Mouse (Mus musculus) hindbrain, embryonic 10.5 days (tissue): ENCODE data around the gene Mylk2. TPM values are rescaled to one million over a fixed set of nuclear protein-coding genes. Genes with fewer than 3 reads are reported as not detected.

ENCODE experiments used
- DNase-seq: peaks from one replicate; pipeline ENCODE4 v3.0.0-alpha.2; 2017; ENCODE audit warnings: low spot score
- H3K27ac ChIP-seq: fragments of 300-500 bp; sonication (generic); 2 replicates; pipeline ENCODE4 v1.5.1; 2016; ENCODE audit warnings: mild to moderate bottlenecking, moderate library complexity
- H3K27me3 ChIP-seq: fragments of 300-500 bp; sonication (generic); 2 replicates; pipeline ENCODE4 v1.6.1; 2016; ENCODE audit warnings: mild to moderate bottlenecking; ENCODE audit not compliant: poor library complexity, insufficient read depth, severe bottlenecking
- H3K36me3 ChIP-seq: fragments of 300-500 bp; sonication (generic); 2 replicates; pipeline ENCODE4 v1.6.1; 2016; ENCODE audit warnings: mild to moderate bottlenecking, moderate library complexity
- H3K4me1 ChIP-seq: fragments of 300-500 bp; sonication (generic); replicated peaks from 2 replicates; pipeline ENCODE4 v1.6.1; 2016; ENCODE audit warnings: mild to moderate bottlenecking
- H3K4me3 ChIP-seq: fragments of 300-500 bp; sonication (generic); 2 replicates; pipeline ENCODE4 v1.5.1; 2016; ENCODE audit warnings: mild to moderate bottlenecking, moderate library complexity
- H3K9me3 ChIP-seq: fragments of 300-500 bp; sonication (generic); 2 replicates; pipeline ENCODE4 v1.6.1; 2016; ENCODE audit warnings: mild to moderate bottlenecking, moderate library complexity
- WGBS: fragments of 180-500 bp; shearing (Covaris S2); methylation state at CpG from one replicate; pipeline ENCODE4 v1.1.7; 2016; 5-methylcytosine and 5-hydroxymethylcytosine counted together
- polyA plus RNA-seq: library from polyadenylated mRNA; unstranded; fragments of >200 nt; fragmentation: Nextera tagmentation; extraction: Ambion mirVana; gene quantifications from 2 replicates; pipeline ENCODE4 v1.2.1, GENCODE M21; 2016

The Mylk2 gene
- polyA plus RNA-seq, 1 experiment from 2014 or later: 0.05 TPM

GRCm38 (mm10) chr2:152903586-152903985 is 7.6 kb upstream of the Mylk2 start:
- no peak overlapping the region for H3K4me3 ChIP-seq
- peaks cover 5% of the 10 kb centered on the region for H3K36me3 ChIP-seq
- WGBS: 78% methylated on average over 4 of the region's 4 CpGs
- H3K4me1 ChIP-seq: peaks cover 55% of the 10 kb centered on the region
- no peaks in the 10 kb centered on the region for H3K9me3 ChIP-seq
- no peak overlapping the region for H3K27ac ChIP-seq
- DNase-seq: no peak
- H3K27me3 ChIP-seq: no peaks in the 10 kb centered on the region

- DNase-seq: no peak
- Histone ChIP-seq H3K4me3 (no peak overlapping the region), H3K36me3 (no peaks in the 10 kb centered on the region), H3K27me3 (no peaks in the 10 kb centered on the region), H3K27ac (no peak overlapping the region), H3K9me3 (no peaks in the 10 kb centered on the region), H3K4me1 (peaks cover 55% of the 10 kb centered on the region)
- 80% methylated on average over 5 of the region's 5 CpGs for WGBS
Measured at GRCm38 (mm10) chr2:152904127-152904643, 7.0 kb upstream of the Mylk2 start.

GRCm38 (mm10) chr2:152905036-152905829 is 5.9 kb upstream of the Mylk2 start:
- H3K4me1 ChIP-seq: peaks cover 57% of the 10 kb centered on the region
- no peaks in the 10 kb centered on the region for H3K36me3 ChIP-seq
- 68% methylated on average over 11 of the region's 11 CpGs for WGBS
- H3K27me3 ChIP-seq: peaks cover under 1% of the 10 kb centered on the region
- no peaks in the 10 kb centered on the region for H3K9me3 ChIP-seq
- H3K27ac ChIP-seq: no peak overlapping the region
- H3K4me3 ChIP-seq: no peak overlapping the region
- DNase-seq: no peak

GRCm38 (mm10) chr2:152906274-152907037 is 4.7 kb upstream of the Mylk2 start:
- peaks cover 67% of the 10 kb centered on the region for H3K4me1 ChIP-seq
- DNase-seq: no peak
- no peaks in the 10 kb centered on the region for H3K9me3 ChIP-seq
- H3K4me3 ChIP-seq: no peak overlapping the region
- 63% methylated on average over 9 of the region's 9 CpGs for WGBS
- H3K27ac ChIP-seq: no peak overlapping the region
- H3K27me3 ChIP-seq: peaks cover 13% of the 10 kb centered on the region
- no peaks in the 10 kb centered on the region for H3K36me3 ChIP-seq

- Histone ChIP-seq H3K4me1 (peaks cover 59% of the 10 kb centered on the region), H3K9me3 (no peaks in the 10 kb centered on the region), H3K27me3 (peaks cover 22% of the 10 kb centered on the region), H3K36me3 (no peaks in the 10 kb centered on the region), H3K27ac (peak overlapping the region; percentile 2; the same call in 1 of the 2 replicates), H3K4me3 (no peak overlapping the region)
- DNase-seq: no peak
- 47% methylated on average over 14 of the region's 14 CpGs for WGBS
Measured at GRCm38 (mm10) chr2:152907114-152907943, 3.8 kb upstream of the Mylk2 start.

GRCm38 (mm10) chr2:152909848-152910247 is 1.3 kb upstream of the Mylk2 start:
- WGBS: 75% methylated on average over 6 of the region's 6 CpGs
- Histone ChIP-seq H3K9me3 (no peaks in the 10 kb centered on the region), H3K36me3 (no peaks in the 10 kb centered on the region), H3K4me3 (no peak overlapping the region), H3K27ac (no peak overlapping the region), H3K27me3 (peaks cover 42% of the 10 kb centered on the region), H3K4me1 (peaks cover 52% of the 10 kb centered on the region)
- no peak for DNase-seq

- H3K27me3 ChIP-seq: peaks cover 46% of the 10 kb centered on the region
- DNase-seq: no peak
Measured at GRCm38 (mm10) chr2:152911432-152911831, 280 bp downstream of the Mylk2 start.

GRCm38 (mm10) chr2:152913471-152913870 is 2.3 kb downstream of the Mylk2 start:
- 37% methylated on average over 7 of the region's 7 CpGs for WGBS
- no peak for DNase-seq
- Histone ChIP-seq H3K4me3 (no peak overlapping the region), H3K36me3 (no peaks in the 10 kb centered on the region), H3K9me3 (no peaks in the 10 kb centered on the region), H3K27ac (no peak overlapping the region), H3K27me3 (peaks cover 50% of the 10 kb centered on the region), H3K4me1 (peaks cover 37% of the 10 kb centered on the region)

More at GRCm38 (mm10) chr2:152911432-152911831, 280 bp downstream of the Mylk2 start:
- Histone ChIP-seq H3K27ac (no peak overlapping the region), H3K4me1 (peaks cover 45% of the 10 kb centered on the region), H3K9me3 (no peaks in the 10 kb centered on the region), H3K36me3 (no peaks in the 10 kb centered on the region), H3K4me3 (no peak overlapping the region)
- 33% methylated on average over 6 of the region's 6 CpGs for WGBS

- WGBS: 6% methylated on average over 18 of the region's 18 CpGs
- Histone ChIP-seq H3K36me3 (no peaks in the 10 kb centered on the region), H3K27me3 (peaks cover 50% of the 10 kb centered on the region), H3K27ac (peak overlapping the region; percentile 56; the same call in 1 of the 2 replicates), H3K9me3 (no peaks in the 10 kb centered on the region), H3K4me1 (peaks cover 42% of the 10 kb centered on the region), H3K4me3 (peak overlapping the region; percentile 38)
- peak; percentile 83 for DNase-seq
Measured at GRCm38 (mm10) chr2:152914310-152915120, 3.4 kb downstream of the Mylk2 start.

GRCm38 (mm10) chr2:152915453-152915852 is 4.3 kb downstream of the Mylk2 start:
- Histone ChIP-seq H3K4me3 (no peak overlapping the region), H3K36me3 (no peaks in the 10 kb centered on the region), H3K4me1 (peaks cover 38% of the 10 kb centered on the region), H3K27ac (0 out of 2 replicates have a peak overlapping the region, but pooled peaks have one; percentile 13), H3K27me3 (peaks cover 47% of the 10 kb centered on the region), H3K9me3 (no peaks in the 10 kb centered on the region)
- no peak for DNase-seq
- 78% methylated on average over 4 of the region's 4 CpGs for WGBS

GRCm38 (mm10) chr2:152916111-152916510 is 5.0 kb downstream of the Mylk2 start:
- WGBS: 57% methylated on average over 5 of the region's 5 CpGs
- no peaks in the 10 kb centered on the region for H3K9me3 ChIP-seq
- H3K4me1 ChIP-seq: peaks cover 32% of the 10 kb centered on the region
- peaks cover 40% of the 10 kb centered on the region for H3K27me3 ChIP-seq
- H3K27ac ChIP-seq: no peak overlapping the region
- H3K4me3 ChIP-seq: no peak overlapping the region
- H3K36me3 ChIP-seq: no peaks in the 10 kb centered on the region
- DNase-seq: no peak

- 64% methylated on average over 9 of the region's 9 CpGs for WGBS
- peaks cover 37% of the 10 kb centered on the region for H3K4me1 ChIP-seq
- H3K27ac ChIP-seq: no peak overlapping the region
Measured at GRCm38 (mm10) chr2:152917671-152918070, 6.5 kb downstream of the Mylk2 start.

More at GRCm38 (mm10) chr2:152917671-152918070, 6.5 kb downstream of the Mylk2 start:
- Histone ChIP-seq H3K9me3 (no peaks in the 10 kb centered on the region), H3K36me3 (no peaks in the 10 kb centered on the region), H3K27me3 (peaks cover 25% of the 10 kb centered on the region), H3K4me3 (no peak overlapping the region)
- no peak for DNase-seq
